ENCODE assay signal across 8 mouse cellular contexts in genomic region chr14:60176469-60176890, GRCm38 (mm10). TPM values are rescaled to one million over a fixed set of nuclear protein-coding genes. Genes with fewer than 3 reads are reported as not detected.
DNase-seq lines count a peak whose midpoint lies in the region; ATAC-seq and TF ChIP-seq lines count a peak whose summit lies in the region.

No protein-coding gene starts in this region.

- no peak overlapping the region for H3K9ac ChIP-seq in kidney, postnatal 0 days (ENCODE audit: low read depth, low read length)
- no peak overlapping the region for H3K9ac ChIP-seq in embryonic facial prominence, embryonic 15.5 days
- peak overlapping the region; percentile 83 for H3K9ac ChIP-seq in intestine, embryonic 16.5 days (ENCODE audit: low read depth, low read length)
- peak overlapping the region; percentile 76; the same call in 1 of the 2 replicates for H3K9ac ChIP-seq in neural tube, embryonic 12.5 days

- no peak for TF ChIP-seq CTCF in kidney, postnatal 0 days (IDR thresholded peaks at IDR 0.05; ENCODE audit: low read depth)

- no peaks in the 10 kb centered on the region for H3K27me3 ChIP-seq in kidney, postnatal 0 days (ENCODE audit: insufficient read depth, low read length)
- peaks cover 48% of the 10 kb centered on the region for H3K27me3 ChIP-seq in embryonic facial prominence, embryonic 15.5 days
- no peaks in the 10 kb centered on the region; the same call in 1 of the 2 replicates for H3K27me3 ChIP-seq in intestine, embryonic 16.5 days (replicated peaks; ENCODE audit: control insufficient read depth, insufficient read depth, low read length)
- H3K27me3 ChIP-seq in neural tube, embryonic 12.5 days (replicated peaks): peaks cover 22% of the 10 kb centered on the region

- ATAC-seq in kidney, postnatal 0 days (replicated peaks; ENCODE audit: low FRiP score, low read depth): no peak
- ATAC-seq in embryonic facial prominence, embryonic 15.5 days (ENCODE audit: insufficient number of reproducible peaks, low FRiP score, low TSS enrichment, low read depth): no peak
- peak; percentile 18 for ATAC-seq in intestine, embryonic 16.5 days
- ATAC-seq in neural tube, embryonic 12.5 days (ENCODE audit: low FRiP score, low read depth): peak; percentile 34

- H3K36me3 ChIP-seq in kidney, postnatal 0 days (ENCODE audit: insufficient read depth, low read length): no peaks in the 10 kb centered on the region
- H3K36me3 ChIP-seq in embryonic facial prominence, embryonic 15.5 days: no peaks in the 10 kb centered on the region
- no peaks in the 10 kb centered on the region for H3K36me3 ChIP-seq in intestine, embryonic 16.5 days (ENCODE audit: control insufficient read depth, insufficient read depth, low read length)
- H3K36me3 ChIP-seq in neural tube, embryonic 12.5 days: no peaks in the 10 kb centered on the region

- H3K27ac ChIP-seq in kidney, postnatal 0 days: no peak overlapping the region
- no peak overlapping the region for H3K27ac ChIP-seq in embryonic facial prominence, embryonic 15.5 days (replicated peaks)
- H3K27ac ChIP-seq in intestine, embryonic 16.5 days (ENCODE audit: low read length): peak overlapping the region; percentile 87
- H3K27ac ChIP-seq in neural tube, embryonic 12.5 days: no peak overlapping the region

- H3K9me3 ChIP-seq in kidney, postnatal 0 days (replicated peaks; ENCODE audit: low read length): no peaks in the 10 kb centered on the region
- H3K9me3 ChIP-seq in embryonic facial prominence, embryonic 15.5 days (replicated peaks): no peaks in the 10 kb centered on the region
- H3K9me3 ChIP-seq in intestine, embryonic 16.5 days (ENCODE audit: control insufficient read depth, low read length): no peaks in the 10 kb centered on the region
- H3K9me3 ChIP-seq in neural tube, embryonic 12.5 days: no peaks in the 10 kb centered on the region

- WGBS in kidney, postnatal 0 days: 39% methylated on average over 9 of the region's 9 CpGs
- WGBS in embryonic facial prominence, embryonic 15.5 days: 34% methylated on average over 9 of the region's 9 CpGs
- 28% methylated on average over 9 of the region's 9 CpGs for WGBS in intestine, embryonic 16.5 days
- WGBS in neural tube, embryonic 12.5 days: 30% methylated on average over 9 of the region's 9 CpGs

- DNase-seq in kidney, postnatal 0 days (ENCODE audit: low spot score): peak; percentile 4
- no peak for DNase-seq in kidney, postnatal 14 days
- DNase-seq in thymus, postnatal 10 days (ENCODE audit: low spot score in 2 of 2): no peak
- DNase-seq in kidney, postnatal 25 days: no peak
- DNase-seq in frontal cortex, postnatal 25 days (ENCODE audit: low spot score in 2 of 2): no peak

- H3K4me2 ChIP-seq in kidney, postnatal 0 days (ENCODE audit: low read length): peak overlapping the region; percentile 100
- peak overlapping the region; percentile 98 for H3K4me2 ChIP-seq in embryonic facial prominence, embryonic 15.5 days (replicated peaks)
- peak overlapping the region; percentile 83 for H3K4me2 ChIP-seq in intestine, embryonic 16.5 days (ENCODE audit: low read depth, low read length)
- peak overlapping the region; percentile 98 for H3K4me2 ChIP-seq in neural tube, embryonic 12.5 days (replicated peaks)

- peak overlapping the region; percentile 68 for H3K4me3 ChIP-seq in kidney, postnatal 0 days (replicated peaks; ENCODE audit: low read depth, low read length)
- peak overlapping the region; percentile 67 for H3K4me3 ChIP-seq in embryonic facial prominence, embryonic 15.5 days (replicated peaks)
- H3K4me3 ChIP-seq in intestine, embryonic 16.5 days (ENCODE audit: low read length): peak overlapping the region; percentile 76
- peak overlapping the region; percentile 74 for H3K4me3 ChIP-seq in neural tube, embryonic 12.5 days

- H3K4me1 ChIP-seq in kidney, postnatal 0 days (replicated peaks; ENCODE audit: insufficient read depth, low read length): no peaks in the 10 kb centered on the region; the same call in 1 of the 2 replicates
- H3K4me1 ChIP-seq in embryonic facial prominence, embryonic 15.5 days: peaks cover 4% of the 10 kb centered on the region; the same call in 1 of the 2 replicates
- H3K4me1 ChIP-seq in intestine, embryonic 16.5 days (ENCODE audit: control insufficient read depth, insufficient read depth, low read length): peaks cover 18% of the 10 kb centered on the region; the same call in 1 of the 2 replicates
- H3K4me1 ChIP-seq in neural tube, embryonic 12.5 days: peaks cover 14% of the 10 kb centered on the region

RNA-seq across cellular contexts. Expression of gene Atp8a2, which starts 20.5 kb away (rescaled TPM):
- 0.59 and 0.84 TPM in 2 replicates for polyA plus RNA-seq in kidney, postnatal 0 days (2015; fragmentation: Nextera tagmentation; extraction: Ambion mirVana)
- polyA plus RNA-seq in embryonic facial prominence, embryonic 15.5 days (2015; fragmentation: Nextera tagmentation; extraction: Ambion mirVana): 2.1 and 3.2 TPM in 2 replicates
- polyA plus RNA-seq in intestine, embryonic 16.5 days (2015; fragmentation: Nextera tagmentation; extraction: Ambion mirVana): 6.3 and 6.7 TPM in 2 replicates
- 23.8 and 25.0 TPM in 2 replicates for polyA plus RNA-seq in neural tube, embryonic 12.5 days (2016; fragmentation: Nextera tagmentation; extraction: Ambion mirVana)

Comparison
In these comparisons a context has a peak if more than half of its experiments do, and no peak if none do; other contexts are left out.
1. ATAC-seq: peak in intestine, embryonic 16.5 days (single experiment) and neural tube, embryonic 12.5 days (single experiment); none in kidney, postnatal 0 days (single experiment) and embryonic facial prominence, embryonic 15.5 days (single experiment).
2. H3K9ac ChIP-seq: peak in intestine, embryonic 16.5 days (single experiment) and neural tube, embryonic 12.5 days (single experiment); none in kidney, postnatal 0 days (single experiment) and embryonic facial prominence, embryonic 15.5 days (single experiment).
3. Peak in every context shown above with its lines, with median percentiles within 50 percentile points of each other: H3K4me2 ChIP-seq and H3K4me3 ChIP-seq.